Mouse (Mus musculus): ENCODE data around the gene AA467197.

GRCm38 (mm10) chr2:122675126-122675525, 38.3 kb downstream of the AA467197 start:
- TF ChIP-seq CTCF (IDR thresholded peaks at IDR 0.05; ENCODE audit: low read depth) (no peak), EP300 (IDR thresholded peaks at IDR 0.05; ENCODE audit: low read depth) (no peak)

Data from liver, postnatal 0 days (tissue).